Mouse (Mus musculus) embryo, embryonic 11.5 days (tissue): ENCODE measurements around the gene Rprd1b.

Experiments used
- DNase-seq: peaks from one replicate; pipeline ENCODE4 v3.0.0-alpha.2; 2012; ENCODE audit warnings: low read depth, low spot score

The Rprd1b gene

DNA sequence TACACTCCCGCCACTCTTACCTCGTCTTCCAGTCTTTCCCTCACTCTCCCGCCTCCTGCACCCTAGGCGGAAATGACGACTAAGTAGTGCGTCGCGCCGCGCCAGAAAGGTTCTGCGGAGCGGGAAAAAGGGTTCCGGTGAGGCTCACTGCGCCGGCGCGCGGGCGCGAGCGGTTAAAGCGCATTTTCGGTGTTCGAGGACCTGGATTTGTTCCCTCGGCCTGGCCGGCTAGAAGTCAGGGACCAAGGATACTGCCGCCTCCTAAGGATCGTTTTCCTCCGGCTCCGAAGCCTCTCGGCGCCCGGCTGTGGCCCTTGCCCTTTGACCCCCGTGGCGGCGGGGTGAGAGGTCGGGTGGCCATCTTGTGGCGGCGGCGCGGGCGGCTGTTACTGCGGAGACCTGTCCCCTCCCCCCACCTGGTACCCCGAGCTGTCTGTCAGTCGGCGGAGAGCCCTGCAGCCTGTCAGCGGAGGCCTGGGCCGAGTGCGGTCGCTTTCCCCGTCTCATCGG, at the start of gene Rprd1b, which contains the start of gene Tti1:
Gene Rprd1b (plus strand): TSS at position 144 of the 510 bp plus-strand sequence.
Gene Tti1 (minus strand): TSS at position 80 of the 510 bp plus-strand sequence.
- peak; percentile 91 for DNase-seq

DNA sequence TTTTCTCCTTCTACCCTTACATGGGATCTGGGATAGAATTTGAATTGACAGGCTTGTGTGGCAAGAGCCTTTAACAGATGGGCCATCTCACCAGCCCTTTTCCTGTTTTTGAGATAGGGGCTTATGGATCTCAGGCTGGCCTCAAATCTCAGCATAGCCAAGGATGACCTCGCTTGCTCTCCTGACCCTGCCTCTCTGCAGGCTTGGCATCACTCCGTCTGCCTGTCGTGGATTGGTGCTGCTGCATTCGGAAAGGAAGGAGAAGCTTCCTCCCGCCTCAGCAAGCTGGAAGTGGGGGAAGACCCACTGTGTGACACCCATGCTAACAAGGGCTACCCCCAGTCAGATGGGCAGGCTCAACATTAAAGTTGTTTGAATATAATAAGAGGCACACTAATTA, 49.1 kb upstream of the Rprd1b start:
- DNase-seq: no peak

DNA sequence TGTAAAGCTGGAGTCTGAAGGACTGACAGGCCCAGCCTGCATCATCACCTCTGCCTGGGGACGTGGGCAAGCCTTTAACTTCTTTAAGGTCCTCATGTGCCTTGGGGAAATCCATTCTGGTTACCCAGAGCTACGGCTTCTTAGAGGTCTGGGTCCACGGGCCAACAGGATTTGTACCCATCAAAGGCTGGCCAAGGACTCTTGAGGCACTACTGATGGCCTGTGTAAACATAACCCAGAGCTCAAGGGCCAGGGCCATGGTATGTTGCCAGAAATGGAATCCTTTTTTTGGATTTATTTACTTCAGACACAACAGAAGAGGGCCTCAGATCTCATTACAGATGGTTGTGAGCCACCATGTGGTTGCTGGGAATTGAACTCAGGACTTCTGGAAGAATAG, 45.6 kb upstream of the Rprd1b start:
- DNase-seq: no peak

DNA sequence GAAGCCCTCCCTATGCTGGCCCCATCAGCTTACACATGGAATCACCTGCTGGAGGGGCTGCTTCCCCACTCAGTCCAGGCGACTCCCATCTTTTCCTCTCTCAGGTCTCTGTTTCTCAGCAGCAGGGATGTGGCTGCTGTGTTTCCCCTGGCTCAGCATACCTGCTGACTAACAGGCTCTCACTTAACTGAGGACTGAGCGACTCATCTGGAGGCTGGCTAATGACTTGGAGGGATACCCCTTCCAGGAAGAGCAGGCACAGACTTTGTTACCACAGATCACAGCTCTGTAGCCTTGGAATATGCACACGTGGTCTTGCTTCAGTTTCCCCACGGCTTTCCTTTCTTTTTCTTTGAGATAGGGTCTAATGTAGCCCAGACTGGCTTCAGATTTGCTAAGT, 45.0 kb upstream of the Rprd1b start:
- no peak for DNase-seq

DNA sequence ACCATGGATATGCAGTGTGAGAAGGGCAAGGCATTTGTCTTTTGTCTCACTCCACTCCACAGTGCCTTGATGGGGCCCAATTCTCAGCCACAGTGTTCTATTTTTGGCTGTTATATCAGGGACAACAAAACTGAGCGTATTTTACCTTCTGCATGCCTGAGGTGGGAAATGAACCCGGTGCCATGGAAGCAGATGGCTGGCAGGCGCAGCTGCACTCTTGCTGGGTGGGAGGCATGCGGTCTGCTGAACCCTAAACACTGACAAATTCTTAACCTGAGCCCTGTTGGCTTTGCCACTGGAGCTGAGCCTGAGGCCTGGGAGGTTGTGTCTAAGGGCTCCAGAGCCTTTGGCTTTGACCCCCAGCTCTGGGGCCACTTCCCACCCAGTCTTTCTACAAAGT, 42.7 kb upstream of the Rprd1b start:
- no peak for DNase-seq

DNA sequence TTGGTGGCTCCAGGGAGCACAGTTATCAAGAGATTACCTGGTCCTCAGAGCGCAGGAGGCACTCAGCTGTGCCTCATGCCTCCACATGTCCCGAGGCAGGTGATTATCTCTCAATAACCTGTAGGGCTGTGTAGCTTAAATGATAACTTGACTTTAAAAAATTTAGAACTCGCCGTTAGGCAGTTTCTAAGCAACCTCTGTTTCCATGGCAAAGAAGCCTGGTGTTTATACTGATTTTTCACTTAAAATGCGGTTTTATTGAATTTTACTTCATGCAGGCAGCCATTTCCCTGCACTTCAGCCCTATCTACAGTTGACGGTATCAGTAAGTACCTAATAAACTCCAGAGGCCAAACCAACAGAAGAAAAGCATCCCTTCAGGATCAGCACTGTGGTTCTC, 42.1 kb upstream of the Rprd1b start:
- DNase-seq: no peak

DNA sequence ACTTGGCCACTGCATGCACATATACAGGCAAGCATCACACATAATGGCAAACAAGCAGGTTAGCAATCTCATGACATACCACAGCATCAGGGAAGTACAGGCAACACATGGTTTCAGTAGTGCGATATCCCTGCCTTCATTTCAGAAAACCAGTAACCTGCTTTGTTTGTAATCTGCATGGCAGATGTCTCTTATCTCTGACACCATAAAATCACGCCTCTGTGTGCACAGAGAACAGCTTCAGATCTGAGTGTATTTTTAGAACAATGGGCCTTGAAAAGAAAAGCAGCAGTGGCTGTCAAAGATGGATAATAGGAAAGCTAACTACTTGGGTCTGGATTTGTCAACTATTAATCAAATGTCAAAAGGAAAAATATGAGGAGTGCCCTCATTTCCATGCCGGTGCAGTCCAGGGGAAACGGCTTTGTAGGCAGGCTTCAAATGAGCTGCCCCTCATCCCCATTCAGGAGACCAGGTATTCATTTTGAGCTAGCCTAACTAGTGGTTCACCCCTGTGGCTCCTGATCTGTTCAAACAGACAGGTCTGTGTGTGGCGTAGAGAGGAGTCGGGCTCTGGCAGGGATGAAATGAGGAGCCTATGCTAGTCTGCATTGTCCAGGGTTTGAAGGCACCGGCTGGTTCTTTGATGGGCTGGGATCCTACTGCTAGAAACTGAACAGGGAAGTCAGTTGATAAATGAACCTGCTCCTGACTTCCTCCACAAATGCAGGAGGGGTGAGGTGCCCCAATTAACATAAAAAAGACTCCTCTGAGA, 39.7 kb upstream of the Rprd1b start:
- DNase-seq: no peak

DNA sequence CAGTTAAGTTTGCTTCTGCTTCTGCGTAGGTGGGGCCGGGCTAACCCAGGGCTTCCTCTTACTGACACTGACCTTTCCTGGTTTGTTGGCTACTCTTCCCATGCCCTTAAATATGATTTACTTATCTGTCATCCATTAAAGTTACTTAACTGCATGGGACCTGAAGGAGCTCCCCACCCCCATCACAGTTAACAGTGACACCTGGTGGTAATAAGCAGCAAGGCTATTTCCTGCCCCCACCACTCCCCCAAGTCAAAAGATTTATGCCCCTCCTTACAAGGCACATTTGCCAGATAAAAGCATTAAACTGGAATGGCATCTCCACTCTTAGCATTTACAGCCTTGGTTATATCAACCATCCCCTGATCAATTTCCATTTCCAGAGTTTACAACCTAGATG, 38.4 kb upstream of the Rprd1b start:
- peak; percentile 19 for DNase-seq

DNA sequence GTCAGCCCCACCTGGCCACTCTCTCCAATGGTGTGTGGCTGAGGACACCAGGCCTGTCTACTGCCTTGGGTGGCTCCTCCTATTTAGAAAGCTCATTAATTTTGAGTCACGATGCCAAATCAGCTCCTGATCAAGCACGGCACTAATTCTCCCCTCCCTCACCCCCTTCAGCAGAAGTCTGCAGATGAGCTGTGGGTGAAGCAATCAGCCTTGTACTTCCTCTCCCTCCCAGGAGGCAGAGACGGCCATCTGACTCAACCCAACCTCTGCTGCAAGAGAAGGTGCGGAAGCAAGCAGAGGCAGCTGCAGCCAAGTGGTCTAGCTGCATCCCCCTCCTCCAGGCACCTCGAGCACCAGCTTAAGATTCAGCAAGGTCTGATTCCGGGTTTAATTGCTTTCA, 37.3 kb upstream of the Rprd1b start:
- DNase-seq: no peak

DNA sequence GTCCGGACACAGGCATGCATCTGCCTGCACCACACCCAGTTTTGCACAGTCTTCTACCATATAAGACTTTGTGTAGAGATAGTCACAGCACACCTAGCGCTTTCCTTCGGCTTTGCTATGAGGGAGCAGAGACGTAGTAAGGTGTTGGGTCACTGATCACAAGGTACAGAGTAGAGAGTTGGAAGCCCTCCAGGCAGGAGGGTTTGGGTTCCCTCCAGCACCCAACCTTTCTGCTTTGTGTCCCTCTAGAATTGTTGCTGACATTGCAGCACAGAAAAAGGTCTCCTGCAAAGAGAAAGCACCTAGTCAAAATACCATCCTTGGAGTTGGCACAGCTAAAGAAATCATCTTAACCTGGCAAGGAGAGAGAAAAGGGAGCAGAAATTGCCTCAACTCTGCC, 35.8 kb upstream of the Rprd1b start:
- DNase-seq: no peak

DNA sequence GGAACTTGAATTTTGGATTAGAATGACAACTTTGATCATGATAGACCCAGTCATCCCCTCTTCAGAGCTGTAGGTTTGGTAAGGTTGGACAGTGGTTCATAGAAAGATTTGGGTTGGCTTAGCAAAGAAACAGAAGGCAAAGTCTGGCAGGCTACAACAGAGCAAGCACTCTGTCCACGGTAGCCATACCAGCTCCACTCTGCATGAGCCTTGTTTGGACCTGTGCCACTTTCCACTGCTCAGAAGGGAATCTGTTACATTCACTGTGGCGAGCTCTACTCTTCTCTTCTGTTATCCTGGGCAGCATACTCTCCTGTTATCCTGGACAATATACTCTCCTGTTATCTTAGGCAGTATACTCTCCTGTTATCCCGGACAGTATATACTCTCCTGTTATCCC, 29.5 kb upstream of the Rprd1b start:
- DNase-seq: no peak

DNA sequence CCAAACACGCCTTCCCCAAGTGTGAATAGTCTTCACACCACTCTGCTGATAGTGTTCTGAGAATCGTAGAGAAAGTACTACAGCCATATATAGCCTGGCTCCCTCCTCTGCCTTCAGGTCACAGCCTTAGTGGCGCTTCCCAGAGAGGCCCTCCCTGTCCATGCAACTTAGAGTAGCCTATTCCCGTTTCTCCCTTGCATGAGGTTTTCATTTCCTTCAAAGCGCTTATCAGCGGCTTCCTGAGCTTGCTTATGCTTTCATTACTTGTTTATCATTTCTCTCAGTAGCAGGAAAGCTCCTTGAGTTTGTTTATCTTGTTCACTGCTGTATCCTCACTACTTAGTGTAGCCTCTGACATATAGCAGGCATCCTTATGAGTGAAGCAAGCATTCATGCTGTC, 23.7 kb upstream of the Rprd1b start:
- no peak for DNase-seq

DNA sequence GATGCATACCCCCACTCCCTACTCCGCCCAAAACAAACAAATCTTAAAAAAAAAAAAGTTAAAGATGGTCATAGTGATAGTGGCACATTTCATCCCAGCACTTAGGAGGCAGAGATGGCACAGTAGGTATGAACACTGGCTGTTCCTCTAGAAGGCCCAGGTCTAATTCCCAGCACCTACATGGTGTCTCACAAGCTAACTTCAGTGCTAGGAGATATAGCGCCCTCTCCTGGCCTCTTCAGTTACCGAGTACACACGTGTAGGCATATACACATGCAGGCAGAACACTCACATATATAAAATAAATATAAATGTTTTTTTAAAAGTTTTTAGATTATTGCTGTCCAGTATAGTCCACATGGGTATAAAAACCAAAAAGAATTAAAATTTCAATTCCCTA, 22.7 kb upstream of the Rprd1b start:
- DNase-seq: no peak

DNA sequence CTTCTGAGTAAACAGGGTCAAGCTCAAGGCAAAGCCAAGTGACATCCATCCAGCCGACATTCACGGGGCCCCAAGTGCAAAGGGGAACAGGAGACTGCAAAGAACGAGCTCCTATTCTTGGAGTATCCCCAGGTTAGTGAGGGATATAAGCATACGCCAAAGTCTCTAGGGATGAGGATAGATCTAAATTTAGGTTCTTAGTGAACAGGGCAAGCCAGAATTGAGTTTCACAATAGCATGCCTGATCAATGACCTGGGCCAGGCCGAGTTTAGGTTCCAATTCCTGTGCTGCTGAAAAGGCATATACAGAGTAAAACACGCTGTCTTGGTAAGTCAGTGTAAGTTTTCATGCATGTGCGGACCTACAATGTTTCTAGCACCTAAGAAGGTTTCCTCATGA, 18.9 kb upstream of the Rprd1b start:
- no peak for DNase-seq

DNA sequence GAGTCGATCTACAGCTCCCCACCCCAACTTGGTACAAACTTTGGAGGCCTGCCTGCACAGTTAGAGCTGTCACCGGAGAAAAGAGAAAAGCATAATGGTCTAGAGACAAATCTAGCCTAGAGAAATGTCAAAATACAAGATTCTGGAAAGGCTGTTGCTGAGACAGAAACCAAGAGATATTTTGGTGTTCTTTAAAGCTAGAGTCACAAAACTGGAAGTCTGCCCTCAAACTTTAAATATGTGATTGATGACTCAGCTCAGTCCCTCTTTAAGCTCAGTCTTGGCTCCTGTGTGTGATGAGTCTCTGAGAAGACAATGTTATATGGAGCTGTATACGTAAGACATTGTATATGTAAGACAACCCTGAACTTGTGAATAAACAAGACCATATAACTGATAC, 15.7 kb upstream of the Rprd1b start:
- no peak for DNase-seq

DNA sequence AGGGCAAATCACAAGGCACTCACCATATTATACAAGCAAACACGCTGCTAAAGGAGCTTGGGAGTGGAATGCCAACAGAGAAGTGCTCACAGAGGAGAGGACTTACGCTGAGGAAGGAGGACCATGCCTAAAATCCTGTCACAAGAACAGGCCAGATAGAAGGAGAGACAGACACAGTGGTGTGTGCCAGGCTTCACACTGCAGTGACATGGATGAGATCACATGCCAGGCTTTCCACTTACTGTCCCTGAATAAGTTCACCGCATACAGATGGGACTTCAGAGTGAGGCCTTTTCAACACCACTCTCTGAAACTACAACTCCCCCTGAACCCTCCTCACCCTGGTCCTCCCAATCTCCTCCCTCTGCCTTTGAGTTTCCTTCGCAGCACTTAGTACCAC, 11.0 kb upstream of the Rprd1b start:
- no peak for DNase-seq

DNA sequence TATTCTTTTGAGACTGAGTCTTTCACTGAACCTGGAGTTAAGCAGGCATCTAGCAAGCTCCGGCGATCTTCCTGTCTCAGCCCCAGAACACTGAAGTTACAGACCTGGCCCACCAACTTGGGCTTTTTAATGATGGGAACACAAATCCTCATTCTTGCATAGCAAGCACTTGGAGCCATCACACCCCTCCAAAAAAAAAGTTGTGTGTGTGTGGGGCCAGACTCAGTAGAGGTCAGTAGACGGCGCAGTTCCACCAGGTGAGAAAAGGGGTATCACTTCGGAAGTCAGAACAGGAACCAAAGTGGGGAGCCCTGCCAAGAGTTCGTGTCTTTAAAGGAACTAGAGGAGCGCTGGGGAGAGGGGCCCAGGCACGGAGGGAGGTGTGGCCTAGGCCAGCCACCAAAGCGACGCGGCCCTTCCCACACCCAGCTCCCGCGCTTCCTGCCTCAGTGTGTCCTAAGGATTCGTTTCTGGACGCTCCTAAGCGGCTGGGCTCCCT, 393 bp upstream of the Rprd1b start:
- DNase-seq: no peak

DNA sequence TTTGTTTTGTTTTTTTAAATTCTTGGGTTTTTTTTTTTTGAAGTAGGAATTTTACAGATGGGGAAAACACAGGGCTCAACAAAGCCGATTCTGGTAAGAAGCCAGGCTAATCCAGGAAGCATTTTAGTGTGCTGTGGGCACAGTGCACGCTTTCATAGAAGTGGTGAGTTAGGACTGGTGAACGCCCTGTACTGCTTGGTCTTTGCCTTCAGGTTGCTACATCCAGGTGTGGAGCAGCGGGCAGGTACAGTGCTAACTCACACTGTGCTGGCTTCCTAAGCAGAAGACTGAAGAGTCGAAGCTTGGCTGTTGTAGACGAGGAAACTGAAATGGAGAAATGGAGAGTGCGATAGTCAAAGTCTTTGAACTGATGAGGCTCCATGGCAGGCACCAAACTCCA, 1.7 kb downstream of the Rprd1b start:
- DNase-seq: no peak

DNA sequence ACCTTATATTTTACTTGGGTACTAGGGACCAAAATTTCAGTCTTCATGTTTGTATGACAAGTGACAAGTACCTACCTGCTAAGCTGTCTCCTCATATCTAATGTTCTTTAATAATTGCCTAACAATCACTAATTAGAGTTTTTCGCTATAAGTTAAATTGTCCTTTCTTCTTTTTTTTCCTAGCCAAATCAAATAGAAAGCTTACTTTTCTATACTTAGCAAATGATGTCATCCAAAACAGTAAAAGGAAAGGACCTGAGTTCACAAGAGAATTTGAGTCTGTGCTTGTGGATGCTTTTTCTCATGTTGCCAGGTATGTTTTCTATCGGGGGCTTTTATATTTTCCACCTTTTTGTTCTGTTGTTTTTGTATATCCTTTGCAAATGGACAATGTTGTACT, 7.5 kb downstream of the Rprd1b start:
- DNase-seq: no peak

DNA sequence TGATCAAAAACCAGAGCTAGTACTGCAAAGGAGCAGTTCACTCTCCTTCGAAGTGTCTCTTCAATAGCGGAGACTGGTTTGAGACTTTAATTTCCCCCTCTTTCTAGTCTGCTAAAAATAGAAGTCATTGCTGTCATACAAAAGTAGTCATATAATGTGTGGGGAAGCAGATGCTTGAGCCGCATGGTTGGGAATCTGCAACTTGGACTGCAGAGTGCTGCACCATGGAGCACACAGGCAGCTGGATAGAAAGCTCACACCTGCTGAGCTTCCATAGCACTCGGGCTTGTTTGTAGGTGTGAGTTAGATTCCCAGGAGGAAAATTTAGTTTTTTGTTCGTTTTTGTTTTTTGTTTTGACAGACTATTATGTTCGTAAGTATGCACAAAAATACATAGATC, 8.1 kb downstream of the Rprd1b start:
- DNase-seq: no peak

DNA sequence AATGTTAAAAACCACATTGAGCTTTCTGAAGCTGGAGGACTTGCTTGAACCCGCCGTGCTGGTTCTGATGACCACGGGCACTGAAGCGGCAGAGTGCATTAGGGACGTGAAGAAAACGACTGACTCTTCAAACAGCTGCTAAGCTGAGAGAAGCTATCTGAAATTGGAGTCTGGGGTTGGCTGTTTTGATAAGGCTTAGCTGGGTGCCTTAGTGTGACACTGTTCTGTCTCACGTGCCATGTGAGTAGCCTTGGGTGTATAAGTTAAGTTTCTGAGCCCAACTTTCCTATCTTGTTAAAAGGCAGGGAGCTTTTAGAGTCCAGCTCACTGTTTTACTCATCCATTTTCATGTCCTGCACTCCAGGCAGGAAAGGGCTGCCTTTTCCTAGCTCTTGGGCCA, 8.7 kb downstream of the Rprd1b start:
- DNase-seq: no peak

DNA sequence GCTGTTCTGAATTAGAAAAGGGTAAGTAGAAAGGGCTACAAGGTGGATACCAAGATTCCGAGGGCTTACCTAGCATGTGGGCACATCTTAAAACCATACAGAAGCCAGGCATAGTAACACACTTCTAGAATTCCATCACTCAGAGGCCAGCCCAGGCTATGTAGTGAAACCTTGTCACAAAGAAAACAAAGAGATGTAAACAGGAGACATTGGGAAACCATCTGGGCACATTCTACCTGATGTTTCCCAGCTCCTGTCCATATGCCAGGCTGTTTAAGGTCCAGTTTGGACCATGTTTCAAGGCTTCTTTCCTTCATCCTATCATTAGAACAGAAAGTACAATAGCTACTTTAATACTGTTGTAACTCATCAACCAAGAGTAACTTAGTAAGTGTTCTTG, 9.3 kb downstream of the Rprd1b start:
- no peak for DNase-seq

DNA sequence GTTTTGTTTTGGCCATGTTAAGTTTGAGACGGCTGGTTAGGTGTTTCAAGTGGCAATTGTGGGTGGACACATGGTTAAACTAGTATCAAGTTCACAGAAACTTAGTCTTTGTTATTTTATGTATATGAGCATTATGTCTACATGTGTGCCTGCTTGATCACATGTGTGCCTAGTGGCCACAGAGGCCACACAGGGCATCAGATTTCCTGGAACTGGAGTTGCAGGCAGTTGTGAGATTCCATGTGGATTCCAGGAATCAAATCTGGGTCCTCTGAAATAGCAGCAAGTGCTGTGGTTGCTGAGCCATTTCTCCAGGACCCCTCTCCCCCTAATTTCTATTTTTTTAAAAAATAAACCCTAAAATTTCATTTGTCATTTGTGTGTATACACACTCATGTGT, 11.4 kb downstream of the Rprd1b start:
- DNase-seq: no peak

DNA sequence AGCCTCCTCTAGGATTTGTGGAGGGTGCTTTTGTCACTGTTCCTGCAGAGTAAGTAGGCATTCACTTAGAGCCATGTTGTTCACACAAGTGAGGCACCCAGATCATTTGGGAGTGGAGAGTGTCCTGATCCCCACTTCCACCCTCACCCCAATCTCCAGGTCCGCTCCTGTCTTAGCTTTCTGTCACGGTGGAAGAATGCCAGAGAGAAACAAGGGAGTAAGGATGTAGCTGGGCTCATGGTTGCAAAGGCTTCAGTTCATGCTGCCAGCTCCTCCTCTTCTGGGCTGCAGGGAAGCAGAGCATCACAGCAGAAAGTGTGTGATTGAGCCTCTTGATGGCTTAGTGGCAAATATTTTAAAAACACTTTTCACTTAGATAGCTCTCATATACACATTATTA, 12.1 kb downstream of the Rprd1b start:
- no peak for DNase-seq
